Mouse (Mus musculus) MEL (cell line): ENCODE data around the gene Hacd4. TPM values are rescaled to one million over a fixed set of nuclear protein-coding genes. Genes with fewer than 3 reads are reported as not detected.

Experiments
- DNase-seq: peaks from one replicate; pipeline ENCODE4 v3.0.0; 2011; ENCODE audit warnings: low read depth, low spot score
- H3K27ac ChIP-seq: 2 replicates; pipeline ENCODE4 v1.5.1; 2012; ENCODE audit warnings: low read depth, mild to moderate bottlenecking, control low read depth, low read length, moderate library complexity; ENCODE audit not compliant: control insufficient read depth
- H3K27me3 ChIP-seq, 2 experiments: fragments of 150-350 bp in 1 of 2; sonication (generic) in 1 of 2; 2 replicates each; pipeline ENCODE4 v1.6.1; 2012; ENCODE audit warnings: low read length in 2 of 2, mild to moderate bottlenecking in 2 of 2, improper control_type of control experiment in 1 of 2, moderate library complexity in 1 of 2; ENCODE audit not compliant: insufficient read depth in 2 of 2, control insufficient read depth in 1 of 2
- H3K36me3 ChIP-seq, 2 experiments: 2 replicates each; pipeline ENCODE4 v1.6.1; 2012 to 2014; ENCODE audit warnings: low read length in 2 of 2, improper control_type of control experiment in 1 of 2, inconsistent platforms in 1 of 2, mild to moderate bottlenecking in 1 of 2; ENCODE audit not compliant: insufficient read depth in 2 of 2, control insufficient read depth in 1 of 2
- H3K4me1 ChIP-seq, 2 experiments: fragments of 150-350 bp in 1 of 2; sonication (generic) in 1 of 2; 2 replicates each; pipeline ENCODE4 v1.6.1; 2012; ENCODE audit warnings: low read length in 2 of 2, improper control_type of control experiment in 1 of 2, mild to moderate bottlenecking in 1 of 2; ENCODE audit not compliant: insufficient read depth in 2 of 2, control insufficient read depth in 1 of 2
- H3K4me3 ChIP-seq, 2 experiments: fragments of 150-350 bp in 1 of 2; sonication (generic) in 1 of 2; 2 replicates each; pipeline ENCODE4 v1.5.1; 2012; ENCODE audit warnings: low read depth in 2 of 2, low read length in 2 of 2, mild to moderate bottlenecking in 2 of 2, moderate library complexity in 2 of 2, control low read depth in 1 of 2, improper control_type of control experiment in 1 of 2; ENCODE audit not compliant: control insufficient read depth in 1 of 2, insufficient read depth in 1 of 2
- H3K79me2 ChIP-seq: 2 replicates; pipeline ENCODE4 v1.6.1; 2012; ENCODE audit warnings: mild to moderate bottlenecking, low read length, moderate library complexity; ENCODE audit not compliant: control insufficient read depth, poor library complexity, insufficient read depth
- H3K9ac ChIP-seq: 2 replicates; pipeline ENCODE4 v1.6.1; 2012; ENCODE audit warnings: low read depth, mild to moderate bottlenecking, control low read depth, low read length, moderate library complexity; ENCODE audit not compliant: control insufficient read depth, poor library complexity, severe bottlenecking
- H3K9me3 ChIP-seq: fragments of 150-350 bp; sonication (generic); replicated peaks from 2 replicates; pipeline ENCODE4 v1.6.1; 2012; ENCODE audit warnings: mild to moderate bottlenecking, low read length, improper control_type of control experiment, moderate library complexity; ENCODE audit not compliant: insufficient read depth
- CHD2 ChIP-seq: IDR thresholded peaks from 2 replicates; pipeline ENCODE4 v1.6.1; 2011; ENCODE audit warnings: low read length, improper control_type of control experiment
- CTCF ChIP-seq, 3 experiments: IDR thresholded peaks in 2 of 3; conservative IDR thresholded peaks in 1 of 3; 2 replicates each; pipeline ENCODE4 v1.5.1; 2011 to 2012; ENCODE audit warnings: low read length in 3 of 3, low read depth in 2 of 3, mild to moderate bottlenecking in 2 of 3, improper control_type of control experiment in 1 of 3, inconsistent platforms in 1 of 3, mixed read lengths in 1 of 3, moderate library complexity in 1 of 3; ENCODE audit not compliant: control insufficient read depth in 1 of 3, insufficient read depth in 1 of 3, poor library complexity in 1 of 3, severe bottlenecking in 1 of 3
- E2F4 ChIP-seq: IDR thresholded peaks from 2 replicates; pipeline ENCODE4 v1.6.1; 2011; ENCODE audit warnings: low read depth, low read length, improper control_type of control experiment, borderline replicate concordance
- EP300 ChIP-seq, 2 experiments: IDR thresholded peaks; 2 replicates each; pipeline ENCODE4 v1.6.1; 2011; ENCODE audit warnings: improper control_type of control experiment in 2 of 2, low read length in 2 of 2, low read depth in 1 of 2, mild to moderate bottlenecking in 1 of 2
- ETS1 ChIP-seq: IDR thresholded peaks from 2 replicates; pipeline ENCODE4 v1.6.1; 2012; ENCODE audit warnings: low read depth, mild to moderate bottlenecking, inconsistent platforms, low read length, improper control_type of control experiment, moderate library complexity
- GABPA ChIP-seq: IDR thresholded peaks from 2 replicates; pipeline ENCODE4 v1.6.1; 2012; ENCODE audit warnings: low read depth, mild to moderate bottlenecking, inconsistent platforms, low read length, improper control_type of control experiment, moderate library complexity
- GATA1 ChIP-seq: IDR thresholded peaks from 2 replicates; pipeline ENCODE4 v1.6.1; 2011; ENCODE audit warnings: low read depth, low read length, improper control_type of control experiment
- KAT2A ChIP-seq: conservative IDR thresholded peaks from 2 replicates; pipeline ENCODE4 v1.6.1; 2012; ENCODE audit warnings: low read depth, low read length, improper control_type of control experiment, inconsistent platforms
- MAX ChIP-seq: IDR thresholded peaks from 2 replicates; pipeline ENCODE4 v1.6.1; 2011; ENCODE audit warnings: low read length, improper control_type of control experiment
- MAZ ChIP-seq: IDR thresholded peaks from 2 replicates; pipeline ENCODE4 v1.6.1; 2012; ENCODE audit warnings: low read depth, mild to moderate bottlenecking, inconsistent platforms, low read length, improper control_type of control experiment
- MEF2A ChIP-seq: IDR thresholded peaks from 2 replicates; pipeline ENCODE4 v1.6.1; 2014; ENCODE audit warnings: low read depth, mild to moderate bottlenecking, inconsistent platforms, low read length, improper control_type of control experiment; ENCODE audit not compliant: poor library complexity, insufficient replicate concordance, severe bottlenecking; ENCODE audit errors: extremely low read depth
- MXI1 ChIP-seq: IDR thresholded peaks from 2 replicates; pipeline ENCODE4 v1.6.1; 2011; ENCODE audit warnings: mild to moderate bottlenecking, low read depth, low read length, improper control_type of control experiment
- MYC ChIP-seq: IDR thresholded peaks from 2 replicates; pipeline ENCODE4 v1.6.1; 2011; ENCODE audit warnings: low read depth, mild to moderate bottlenecking, low read length, improper control_type of control experiment, moderate library complexity
- NRF1 ChIP-seq: IDR thresholded peaks from 2 replicates; pipeline ENCODE4 v1.6.1; 2014; ENCODE audit warnings: low read depth, mild to moderate bottlenecking, inconsistent platforms, low read length, improper control_type of control experiment, moderate library complexity; ENCODE audit not compliant: poor library complexity, insufficient read depth, severe bottlenecking
- POLR2A ChIP-seq, 2 experiments: IDR thresholded peaks; 2 replicates each; pipeline ENCODE4 v1.6.1; 2011 to 2012; ENCODE audit warnings: low read length in 2 of 2, mild to moderate bottlenecking in 2 of 2, control low read depth in 1 of 2, improper control_type of control experiment in 1 of 2, low read depth in 1 of 2, moderate library complexity in 1 of 2; ENCODE audit not compliant: control insufficient read depth in 1 of 2, insufficient read depth in 1 of 2, poor library complexity in 1 of 2
- POLR2AphosphoS2 ChIP-seq: IDR thresholded peaks from 2 replicates; pipeline ENCODE4 v1.6.1; 2011; ENCODE audit warnings: low read length, improper control_type of control experiment
- POLR2AphosphoS5 ChIP-seq: IDR thresholded peaks from 2 replicates; pipeline ENCODE4 v1.6.1; 2012; ENCODE audit warnings: low read depth, borderline replicate concordance, mild to moderate bottlenecking, inconsistent platforms, low read length, moderate library complexity, mixed read lengths
- RAD21 ChIP-seq: IDR thresholded peaks from 2 replicates; pipeline ENCODE4 v1.6.1; 2011; ENCODE audit warnings: mild to moderate bottlenecking, low read depth, low read length, improper control_type of control experiment
- SIN3A ChIP-seq: IDR thresholded peaks from 2 replicates; pipeline ENCODE4 v1.6.1; 2012; ENCODE audit warnings: low read length, improper control_type of control experiment, inconsistent platforms
- SMC3 ChIP-seq: IDR thresholded peaks from 2 replicates; pipeline ENCODE4 v1.6.1; 2011; ENCODE audit warnings: low read depth, low read length, improper control_type of control experiment
- TAL1 ChIP-seq: IDR thresholded peaks from 2 replicates; pipeline ENCODE4 v1.6.1; 2012; ENCODE audit warnings: mild to moderate bottlenecking, inconsistent platforms, low read length, moderate library complexity, mixed read lengths
- UBTF ChIP-seq: IDR thresholded peaks from 2 replicates; pipeline ENCODE4 v1.6.1; 2012; ENCODE audit warnings: low read depth, mild to moderate bottlenecking, inconsistent platforms, low read length, improper control_type of control experiment, moderate library complexity, borderline replicate concordance; ENCODE audit not compliant: insufficient read depth
- USF1 ChIP-seq: IDR thresholded peaks from 2 replicates; pipeline ENCODE4 v1.6.1; 2014; ENCODE audit warnings: low read depth, mild to moderate bottlenecking, inconsistent platforms, low read length, improper control_type of control experiment, moderate library complexity
- ZC3H11A ChIP-seq: IDR thresholded peaks from 2 replicates; pipeline ENCODE4 v1.6.1; 2012; ENCODE audit warnings: low read depth, mild to moderate bottlenecking, inconsistent platforms, low read length, improper control_type of control experiment
- ZKSCAN1 ChIP-seq: IDR thresholded peaks from 2 replicates; pipeline ENCODE4 v1.6.1; 2012; ENCODE audit warnings: low read depth, mild to moderate bottlenecking, inconsistent platforms, low read length, improper control_type of control experiment, moderate library complexity
- ZMIZ1 ChIP-seq: IDR thresholded peaks from 2 replicates; pipeline ENCODE4 v1.6.1; 2012; ENCODE audit warnings: low read depth, mild to moderate bottlenecking, inconsistent platforms, low read length, improper control_type of control experiment, moderate library complexity
- ZNF384 ChIP-seq: IDR thresholded peaks from 2 replicates; pipeline ENCODE4 v1.6.1; 2012; ENCODE audit warnings: low read depth, mild to moderate bottlenecking, inconsistent platforms, low read length, improper control_type of control experiment
- polyA plus RNA-seq, 2 experiments: library from polyadenylated mRNA; stranded (reverse) in 1 of 2; unstranded in 1 of 2; fragments of >175 nt in 1 of 2; fragments of >200 nt in 1 of 2; gene quantifications; 2 replicates each; pipeline versions ENCODE4 v1.2.1 to v1.2.4; 2012; ENCODE audit warnings: low replicate concordance in 2 of 2, low read depth in 1 of 2; ENCODE audit not compliant: insufficient read length in 2 of 2, insufficient read depth in 1 of 2, missing spikeins in 1 of 2
- total RNA-seq: library from RNA; depleted of rRNA; stranded (reverse); fragments of 300-350 nt; gene quantifications from 2 replicates; pipeline ENCODE4 v1.2.3, GENCODE M21; 2012

Hacd4 gene
- total and polyA plus RNA-seq, 3 experiments: 0.19 to 0.64 TPM; not detected in 1

DNA sequence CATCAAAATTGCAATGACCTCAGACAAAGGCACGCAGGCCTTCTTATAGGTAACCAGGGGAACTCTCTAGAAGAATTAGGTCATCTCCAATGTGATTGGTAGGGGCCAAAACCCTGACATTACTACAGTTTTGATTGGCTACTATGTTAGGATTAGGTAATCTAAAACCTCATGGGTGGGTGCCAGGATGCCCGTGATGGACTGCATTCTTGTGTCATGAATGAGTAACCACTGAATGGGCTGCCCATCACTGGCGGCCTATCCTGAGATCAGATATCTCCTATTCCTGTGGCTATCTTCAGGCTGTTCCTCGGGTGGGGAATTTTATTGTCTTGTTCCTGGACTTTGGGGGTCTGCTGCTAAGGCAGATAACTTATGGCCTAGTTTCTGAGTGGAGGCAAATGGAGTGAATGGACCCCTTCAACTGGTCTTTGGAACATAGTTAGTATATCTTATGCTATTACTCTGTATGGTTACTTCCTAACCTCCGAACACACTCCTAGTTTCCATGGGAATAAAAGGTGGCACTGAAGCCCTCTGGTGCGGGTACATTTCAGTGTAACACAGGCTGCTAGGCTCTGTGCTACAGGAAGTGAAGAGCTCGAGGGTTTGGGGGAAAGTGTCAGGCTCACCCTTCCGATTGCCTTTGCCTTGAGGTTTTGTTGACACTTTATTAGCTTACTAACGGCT, 38.3 kb downstream of the Hacd4 start:
- H3K9ac ChIP-seq: no peak overlapping the region
- TF ChIP-seq MEF2A: no peak
- no peak for TF ChIP-seq POLR2AphosphoS5
- no peak for TF ChIP-seq MYC
- TF ChIP-seq RAD21: no peak
- TF ChIP-seq ZNF384: no peak
- TF ChIP-seq ZMIZ1: no peak
- no peak for TF ChIP-seq MXI1
- no peak for TF ChIP-seq GABPA
- no peak for TF ChIP-seq E2F4
- TF ChIP-seq NRF1: no peak
- TF ChIP-seq TAL1: no peak
- no peak for TF ChIP-seq MAZ
- no peak for TF ChIP-seq GATA1
- no peak for TF ChIP-seq CHD2
- no peak for TF ChIP-seq SMC3
- no peak for TF ChIP-seq UBTF
- TF ChIP-seq MAX: no peak
- TF ChIP-seq, all 39 proteins: peak for 0
- Histone ChIP-seq H3K4me1 (peaks cover under 1 to 3% of the 10 kb centered on the region in 2 experiments; a peak in 2 of 4 replicates), H3K79me2 (no peaks in the 10 kb centered on the region), H3K36me3 (peaks cover 0 to 5% of the 10 kb centered on the region in 2 experiments; a peak in 3 of 4 replicates), H3K9me3 (no peaks in the 10 kb centered on the region), H3K27ac (no peak overlapping the region), H3K27me3 (no peaks in the 10 kb centered on the region), H3K4me3 (no peak overlapping the region)
- DNase-seq: no peak

- Histone ChIP-seq H3K4me1 (peaks cover 2 to 3% of the 10 kb centered on the region in 2 experiments; a peak in 2 of 4 replicates), H3K4me3 (no peak overlapping the region), H3K27ac (no peak overlapping the region), H3K36me3 (peaks cover 0 to 6% of the 10 kb centered on the region in 2 experiments; a peak in 2 of 4 replicates), H3K9me3 (no peaks in the 10 kb centered on the region), H3K9ac (no peak overlapping the region), H3K79me2 (no peaks in the 10 kb centered on the region), H3K27me3 (no peaks in the 10 kb centered on the region)
- DNase-seq: no peak
- TF ChIP-seq E2F4 (no peak), MYC (no peak), EP300 (IDR thresholded peaks at IDR 0.05; ENCODE audit: low read depth in 1 of 2, low read length in 2 of 2) (no peak), ZKSCAN1 (no peak), ZC3H11A (no peak), CTCF (IDR thresholded peaks at IDR 0.05 in 2 of 3, conservative IDR thresholded peaks at IDR 0.05 in 1 of 3; ENCODE audit: control insufficient read depth in 1 of 3, insufficient read depth in 1 of 3, low read depth in 2 of 3, low read length in 3 of 3, poor library complexity in 1 of 3, severe bottlenecking in 1 of 3) (no peak), KAT2A (no peak), UBTF (no peak), RAD21 (no peak), SIN3A (no peak), SMC3 (no peak), ETS1 (no peak), POLR2A (IDR thresholded peaks at IDR 0.05; ENCODE audit: control insufficient read depth in 1 of 2, insufficient read depth in 1 of 2, low read depth in 1 of 2, low read length in 2 of 2, poor library complexity in 1 of 2) (no peak), USF1 (no peak), ZMIZ1 (no peak), MEF2A (no peak), MAZ (no peak), POLR2AphosphoS2 (no peak), TAL1 (no peak), GABPA (no peak)
These were observed 41.7 kb downstream of the Hacd4 start for GRCm38 (mm10) chr4:88396995-88397521.
